Mouse (Mus musculus): ENCODE measurements around the gene Car15. TPM values are rescaled to one million over a fixed set of nuclear protein-coding genes. Genes with fewer than 3 reads are reported as not detected.

Gene Car15
- polyA plus RNA-seq, 1 experiment = 0.62 TPM

DNA sequence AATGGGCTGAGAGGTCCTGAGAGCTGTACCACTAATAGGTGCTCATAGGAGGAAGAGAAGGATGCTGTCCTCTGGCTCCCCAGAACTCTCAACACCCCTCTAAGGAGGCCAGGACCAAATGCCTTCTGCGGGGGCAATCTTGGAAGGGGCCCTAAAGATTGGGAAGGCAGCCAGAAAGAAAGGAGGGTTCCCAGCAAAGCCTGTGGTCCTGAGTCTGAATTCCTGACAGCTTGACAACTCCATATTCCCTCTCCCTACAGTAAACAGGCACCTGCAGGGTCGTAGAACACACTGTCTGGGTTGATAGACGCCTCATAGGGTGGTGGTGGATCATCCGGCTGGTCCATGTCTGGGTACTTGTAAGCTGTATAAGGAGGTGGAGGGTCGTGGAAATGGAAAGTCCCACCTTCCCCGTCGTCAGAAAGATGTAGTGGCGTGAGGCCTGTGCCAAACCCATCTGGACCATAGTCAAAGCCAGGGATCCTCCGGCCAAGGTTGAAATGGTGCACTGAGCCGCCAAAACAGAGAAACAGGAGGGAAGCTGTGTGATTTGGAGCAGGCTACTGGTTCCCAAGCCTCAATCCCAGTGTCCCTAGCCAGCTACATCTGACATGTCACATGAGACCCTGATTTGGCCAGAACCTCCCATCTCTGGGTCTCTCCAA is 5.7 kb upstream of the Car15 start:
- TF ChIP-seq GATA1 (IDR thresholded peaks at IDR 0.05; ENCODE audit: low read length) = no peak

DNA sequence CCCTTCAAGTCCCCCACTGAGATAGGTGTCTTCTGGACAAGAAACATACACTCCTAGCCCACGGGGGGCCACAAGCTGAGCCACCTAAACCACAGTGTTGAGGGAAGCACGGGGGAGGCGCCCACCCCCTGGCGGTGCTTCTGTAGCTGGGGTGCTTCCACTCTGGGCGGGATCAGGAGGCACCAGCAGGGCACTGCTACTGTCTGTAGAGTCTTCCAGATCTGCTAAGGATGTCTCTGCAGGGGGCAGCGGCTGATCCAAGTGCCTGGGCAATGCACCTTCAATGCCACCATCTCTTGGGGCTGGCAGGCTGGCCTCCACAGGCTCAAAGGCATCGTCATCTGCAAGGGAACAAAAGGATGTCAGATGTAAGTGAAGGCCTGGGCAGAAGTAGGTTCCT is 4.3 kb upstream of the Car15 start:
- no peak for TF ChIP-seq GATA1 (IDR thresholded peaks at IDR 0.05; ENCODE audit: low read length)

DNA sequence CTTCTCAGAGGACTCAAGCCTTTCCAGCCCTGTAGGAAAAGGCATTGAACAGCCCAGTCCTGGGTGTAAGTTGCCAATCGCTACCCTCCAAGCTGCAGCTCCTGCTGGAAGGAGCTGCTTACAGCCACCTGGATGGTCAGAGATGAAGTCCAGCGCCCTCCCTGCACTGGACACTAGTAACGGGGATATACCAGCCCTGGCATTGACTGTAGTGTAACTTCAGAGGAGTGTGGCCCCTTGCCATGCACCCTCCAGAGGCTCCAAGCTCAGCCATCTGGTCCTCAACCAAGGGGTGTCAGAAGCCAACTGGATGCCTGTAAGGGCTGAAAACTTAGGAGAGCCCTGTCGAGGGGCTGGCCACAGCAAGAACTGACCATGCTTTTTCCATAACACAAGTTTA is 1.8 kb upstream of the Car15 start:
- no peak for TF ChIP-seq GATA1 (IDR thresholded peaks at IDR 0.05; ENCODE audit: low read length)

DNA sequence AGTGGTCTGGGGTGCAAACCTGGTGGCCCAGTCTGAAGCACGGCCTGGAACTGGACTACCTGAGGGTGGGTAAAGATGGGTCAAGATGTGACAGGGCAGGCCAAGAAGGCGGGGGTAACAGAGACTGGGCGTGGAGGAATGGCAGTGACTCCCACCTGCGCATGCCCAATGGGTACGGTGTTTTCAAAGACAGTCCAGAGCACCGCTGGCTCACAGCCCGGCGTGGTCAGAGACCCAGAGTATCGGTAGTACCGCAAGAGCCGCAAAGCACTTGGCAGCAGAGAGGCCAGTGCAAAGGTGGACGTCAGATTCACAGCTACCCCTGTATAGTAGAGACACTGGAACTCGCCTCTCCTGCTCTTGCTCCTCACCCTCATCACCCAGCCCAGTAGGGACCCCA is 2.7 kb downstream of the Car15 start:
- no peak for TF ChIP-seq GATA1 (IDR thresholded peaks at IDR 0.05; ENCODE audit: low read length)

DNA sequence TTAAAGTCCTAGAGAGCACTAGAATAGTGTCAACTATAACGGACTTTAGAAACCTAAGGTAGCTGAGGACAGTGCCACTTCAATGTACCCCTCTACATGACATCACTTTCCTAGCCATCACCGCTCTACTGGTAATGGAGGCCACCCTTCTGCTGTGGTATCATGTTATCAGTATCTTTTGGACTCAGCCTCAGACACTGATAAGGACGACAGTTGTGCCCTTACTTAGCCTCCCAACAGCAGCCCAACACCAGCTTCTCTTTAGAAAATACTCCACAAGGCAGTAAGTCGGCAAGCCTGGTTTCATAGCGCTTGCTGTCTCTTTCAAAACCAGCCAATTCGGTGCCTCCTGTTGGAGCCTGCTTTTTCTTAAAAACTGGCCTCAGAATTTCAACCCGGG is 3.6 kb downstream of the Car15 start:
- no peak for TF ChIP-seq GATA1 (IDR thresholded peaks at IDR 0.05; ENCODE audit: low read length)

DNA sequence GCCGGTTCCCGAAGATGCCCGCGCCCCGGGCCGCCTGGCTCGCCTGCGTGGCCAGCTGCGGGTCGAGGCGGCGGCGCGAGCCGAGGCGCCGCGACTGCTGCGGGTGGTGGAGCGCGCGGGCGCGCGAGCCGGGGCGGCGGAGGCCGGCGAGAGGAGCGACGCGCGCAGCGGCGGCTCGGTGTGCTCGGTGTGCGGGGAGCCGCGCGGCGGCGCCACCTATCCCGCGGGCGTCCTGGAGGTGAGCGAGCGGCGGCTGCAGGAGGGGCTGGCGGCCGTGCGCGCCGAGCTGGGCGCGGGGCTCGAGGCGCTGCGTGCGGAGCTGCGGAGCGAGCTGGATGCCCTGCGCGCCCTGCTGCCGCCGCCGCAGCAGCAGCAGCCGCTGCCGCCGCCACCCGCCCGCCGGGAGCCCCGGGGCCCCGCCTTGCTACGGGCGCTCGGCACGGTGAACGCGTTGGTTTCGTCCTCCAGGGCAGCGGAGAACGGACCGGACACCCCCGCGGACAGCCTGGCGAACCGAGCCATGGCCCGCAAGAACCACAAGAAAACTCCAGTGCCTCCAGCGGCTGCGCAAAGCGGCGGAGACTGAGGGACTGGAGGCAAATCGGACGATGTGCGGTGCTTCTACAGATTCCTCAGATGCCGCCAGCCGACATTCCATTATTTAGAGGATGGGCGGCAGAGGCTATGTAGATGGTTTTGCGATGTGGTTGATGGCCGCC is 4.3 kb downstream of the Car15 start:
- TF ChIP-seq GATA1 (IDR thresholded peaks at IDR 0.05; ENCODE audit: low read length) = no peak

DNA sequence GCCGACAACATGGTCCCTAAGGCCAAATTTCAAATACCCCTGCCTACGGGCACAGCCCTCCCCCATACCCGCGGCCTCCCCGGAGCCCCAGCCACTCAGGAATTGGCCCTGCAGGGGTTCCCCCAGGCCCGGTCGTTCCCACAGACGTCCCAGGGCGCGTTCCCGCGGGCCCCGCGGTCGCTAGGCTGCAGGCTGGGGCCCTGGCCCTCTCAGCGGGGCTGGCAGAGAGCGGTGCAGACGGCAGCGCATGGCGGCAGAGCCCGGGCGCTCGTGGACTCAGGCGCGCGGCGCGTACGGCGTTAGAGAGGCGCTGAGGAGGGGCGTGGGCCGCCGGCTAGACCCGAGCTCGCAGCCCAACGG is 4.9 kb downstream of the Car15 start:
- no peak for TF ChIP-seq GATA1 (IDR thresholded peaks at IDR 0.05; ENCODE audit: low read length)

DNA sequence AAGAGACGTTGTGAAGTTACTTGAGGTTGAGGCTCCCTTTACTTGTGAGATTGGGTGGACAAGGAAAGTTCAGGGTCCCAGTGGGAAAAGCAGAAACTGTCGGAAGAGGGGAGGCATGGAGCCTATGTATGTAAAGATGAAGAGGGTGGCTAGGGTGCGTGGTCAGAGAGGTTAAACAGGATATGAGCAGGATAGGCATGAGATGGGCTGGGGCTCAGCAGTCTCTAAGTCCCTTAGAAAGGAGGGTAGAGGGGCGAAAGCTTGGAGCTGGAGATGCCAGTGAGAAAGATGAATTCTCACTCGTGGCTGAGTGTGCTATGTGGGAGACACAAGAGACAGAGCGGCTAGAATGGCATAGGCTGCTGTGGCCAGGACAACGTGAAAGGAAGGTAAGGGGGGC is 5.3 kb downstream of the Car15 start, which contains the start of gene B830017H08Rik:
TSS of gene B830017H08Rik (plus strand) at position 301 of the 400 bp plus-strand sequence.
- no peak for TF ChIP-seq GATA1 (IDR thresholded peaks at IDR 0.05; ENCODE audit: low read length)

DNA sequence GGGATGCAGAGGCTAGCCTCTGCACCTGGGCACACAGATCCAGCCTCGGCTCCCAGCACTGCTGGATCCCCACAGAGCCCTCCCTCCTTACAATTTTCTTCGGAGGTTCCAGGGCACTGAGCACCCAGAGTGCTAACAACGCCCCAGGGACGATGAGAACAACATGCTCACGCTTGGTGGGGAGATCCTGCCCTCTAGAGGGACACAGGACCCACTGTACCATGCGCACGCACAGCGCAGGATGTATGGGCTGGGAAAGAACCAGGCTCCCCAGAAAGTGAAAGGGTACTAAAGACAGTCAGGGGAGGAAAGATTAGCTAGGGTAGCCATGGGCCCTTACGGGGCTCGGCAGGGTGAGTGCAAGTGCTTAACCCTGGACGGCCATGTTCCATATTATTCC is 6.4 kb downstream of the Car15 start:
- TF ChIP-seq GATA1 (IDR thresholded peaks at IDR 0.05; ENCODE audit: low read length) = no peak

DNA sequence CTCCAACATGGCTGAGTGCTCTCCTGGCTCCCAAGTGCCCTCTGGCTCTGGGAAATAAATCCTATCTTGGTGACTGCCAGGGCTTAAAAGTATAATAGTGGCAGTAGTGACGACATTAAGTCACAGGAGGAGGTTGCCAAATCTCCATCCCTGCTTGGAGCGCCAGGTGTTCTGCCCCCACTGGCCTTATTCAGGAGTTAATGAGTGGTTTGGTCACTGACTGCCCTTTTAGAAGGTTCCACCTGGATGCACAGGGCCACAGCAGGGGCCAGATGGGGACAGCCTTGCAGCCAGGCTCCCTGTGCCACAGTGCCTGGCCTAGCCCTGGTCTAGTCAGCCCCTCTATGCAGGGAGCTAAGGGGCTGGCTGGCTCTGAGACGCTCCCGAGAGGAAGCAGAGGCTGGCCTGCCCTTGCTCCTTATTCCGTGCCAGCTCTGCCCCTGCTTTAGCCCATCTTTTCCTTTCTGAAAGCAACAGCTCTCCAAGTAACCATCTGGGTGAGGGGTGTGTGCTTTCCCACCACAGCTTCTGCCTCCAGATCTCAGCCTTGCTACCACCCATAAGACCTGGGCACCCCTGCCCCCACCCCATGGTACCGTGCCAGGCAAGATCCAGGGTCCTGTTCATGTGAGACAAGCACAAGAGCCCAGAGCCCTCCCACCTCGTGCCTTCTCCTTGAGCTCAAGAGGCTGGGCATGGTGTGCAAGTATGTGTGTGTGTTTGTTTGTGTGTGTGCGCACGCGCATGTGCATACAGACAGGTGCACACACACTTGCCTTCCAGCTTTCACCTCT is 7.6 kb downstream of the Car15 start:
- TF ChIP-seq GATA1 (IDR thresholded peaks at IDR 0.05; ENCODE audit: low read length) = no peak

DNA sequence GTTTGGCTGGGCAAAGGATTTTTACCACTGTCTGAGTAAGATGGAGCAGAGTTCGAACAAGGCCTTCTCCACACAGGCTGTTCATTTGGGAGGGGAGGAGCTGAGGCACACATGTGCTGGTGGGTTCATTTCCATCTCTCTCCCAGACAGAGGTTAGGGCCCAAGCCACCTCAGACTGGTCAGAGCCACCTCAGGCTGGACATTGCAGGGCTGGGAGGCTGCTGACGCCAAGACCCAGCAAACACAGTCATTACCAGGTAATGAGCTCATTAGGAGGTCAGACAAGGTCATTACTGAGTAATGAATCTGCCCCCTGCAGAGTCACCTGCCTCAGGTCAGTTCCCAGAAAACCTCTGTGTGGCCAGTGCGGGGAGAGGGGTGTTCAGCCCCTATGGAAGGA is 9.3 kb downstream of the Car15 start:
- TF ChIP-seq GATA1 (IDR thresholded peaks at IDR 0.05; ENCODE audit: low read length) = no peak

DNA sequence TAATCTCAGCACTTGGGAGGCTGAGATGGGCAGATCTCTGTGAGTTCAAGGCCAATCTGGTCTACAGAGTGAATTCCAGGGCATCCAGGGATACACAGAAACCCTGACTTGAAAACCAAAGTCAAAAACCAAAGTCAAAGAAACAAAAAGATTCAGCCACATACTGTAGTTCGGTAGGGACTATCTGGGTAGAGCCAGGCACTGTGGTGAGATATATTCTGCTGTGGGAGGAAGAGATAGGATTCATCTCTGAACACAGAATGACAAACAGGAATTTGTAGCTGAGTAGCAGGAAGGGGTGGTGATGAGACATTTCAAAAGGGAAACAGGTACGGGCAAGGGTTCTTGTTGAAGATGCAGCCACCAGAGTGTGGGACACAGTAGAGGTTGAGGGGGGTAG is 9.9 kb downstream of the Car15 start:
- no peak for TF ChIP-seq GATA1 (IDR thresholded peaks at IDR 0.05; ENCODE audit: low read length)

DNA sequence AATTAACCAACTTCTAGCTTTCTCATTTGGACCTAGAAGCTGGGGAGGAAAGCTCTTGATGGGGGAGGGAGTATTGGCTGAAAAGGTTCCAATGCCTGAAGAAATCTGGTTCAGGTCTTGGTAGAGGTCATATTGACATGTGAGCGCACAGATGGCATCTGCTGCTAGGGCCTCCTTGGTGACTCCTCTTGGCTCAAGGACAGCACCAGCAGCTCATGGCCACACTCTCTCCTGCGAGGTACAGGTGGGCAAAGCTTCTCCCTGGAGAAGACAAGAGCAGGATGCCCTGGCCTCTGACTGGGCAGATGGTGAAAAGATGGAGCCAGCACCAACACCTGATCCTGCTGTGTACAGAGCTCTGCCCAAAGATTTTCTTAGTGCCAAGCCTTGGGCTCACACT is 11.7 kb downstream of the Car15 start:
- no peak for TF ChIP-seq GATA1 (IDR thresholded peaks at IDR 0.05; ENCODE audit: low read length)

DNA sequence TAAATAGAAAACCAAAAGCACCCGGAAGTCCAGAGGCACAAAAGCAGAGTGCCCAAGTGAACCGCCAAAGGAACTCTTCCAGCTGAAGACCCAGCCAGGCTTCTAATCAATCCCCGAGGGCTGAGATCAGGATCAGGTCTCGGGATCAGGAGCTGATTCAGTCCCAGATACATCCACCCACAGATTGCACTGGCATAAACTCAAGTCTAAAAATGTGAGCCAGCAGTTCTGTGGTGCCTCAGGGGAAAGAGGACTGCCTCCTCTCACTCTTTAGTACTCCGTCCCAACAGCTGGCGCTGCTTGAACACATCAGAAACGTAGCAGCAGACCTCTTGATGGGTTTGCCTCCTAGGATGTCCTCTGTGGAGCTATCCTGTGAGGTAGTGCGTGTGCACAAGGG is 21.6 kb downstream of the Car15 start:
- TF ChIP-seq GATA1 (IDR thresholded peaks at IDR 0.05; ENCODE audit: low read length) = no peak

DNA sequence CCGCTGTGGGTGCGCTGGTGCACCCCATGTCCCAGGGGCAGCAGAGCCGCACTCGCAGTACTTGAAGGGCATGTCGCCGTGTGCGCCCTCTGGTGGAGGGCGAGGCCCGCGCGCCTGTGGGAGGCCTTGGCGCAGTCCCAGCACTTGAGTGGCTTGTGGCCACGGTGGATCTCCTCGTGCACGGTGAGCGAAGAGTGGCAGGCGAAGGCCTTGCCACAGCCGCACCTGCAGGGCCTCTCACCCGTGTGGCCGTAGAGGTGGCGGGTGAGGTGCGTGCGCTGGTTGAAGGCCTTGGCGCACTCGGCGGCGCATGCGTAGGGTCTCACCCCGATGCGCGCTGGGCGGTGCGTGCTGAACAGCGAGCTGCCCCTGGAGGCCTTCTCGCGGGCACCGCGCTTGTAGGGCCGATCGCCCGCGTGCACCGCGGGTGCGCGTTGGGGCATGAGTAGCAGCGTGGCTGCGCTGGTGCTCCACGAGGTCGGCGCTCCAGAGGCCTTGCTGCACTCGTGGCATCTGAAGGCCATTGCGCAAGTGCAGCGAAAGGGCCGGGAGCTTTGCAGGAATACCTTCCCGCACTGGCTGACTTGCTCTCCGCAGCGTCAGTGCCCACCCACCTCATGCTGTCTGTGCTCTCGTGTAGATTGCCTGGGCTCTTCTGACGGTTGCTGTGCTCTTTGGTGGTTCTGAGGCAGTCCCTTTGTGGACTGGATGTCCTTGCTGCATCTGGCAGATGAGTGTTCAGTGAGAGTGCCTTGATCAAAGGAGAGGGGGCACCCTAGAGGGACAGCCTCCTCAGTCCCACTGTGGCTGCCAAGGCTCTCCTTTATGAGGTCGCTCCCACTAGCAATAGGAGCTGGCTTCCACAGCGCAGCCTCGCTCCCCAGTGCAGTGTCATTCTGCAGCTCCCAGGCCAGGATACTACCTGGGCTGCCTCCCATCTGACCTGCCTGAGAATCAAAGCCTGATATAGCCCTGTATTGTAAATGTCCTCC is 22.5 kb downstream of the Car15 start:
- TF ChIP-seq GATA1 (IDR thresholded peaks at IDR 0.05; ENCODE audit: low read length) = no peak
